Mouse (Mus musculus): ENCODE measurements at regions not wholly inside any gene's neighbourhood (a gene's known extent, or its start where the extent isn't known, plus 50 kb on each side); places are given as distances from the start of the nearest gene placed in this dataset.

- TF ChIP-seq POLR2A (IDR thresholded peaks at IDR 0.05; ENCODE audit: extremely low read depth, insufficient read depth, low read length) (no peak), CTCF (IDR thresholded peaks at IDR 0.05; ENCODE audit: extremely low read depth, insufficient read depth, low read length) (no peak)
Measured at GRCm38 (mm10) chr9:86011661-86012060, 169.5 kb downstream of the Tpbg start.
